Mouse (Mus musculus) bone marrow macrophage, adult 2 months (primary cell): Measurements from ENCODE around the gene Ap1m1.

Experiments used
- CTCF ChIP-seq: IDR thresholded peaks from 2 replicates; pipeline ENCODE4 v1.5.1; 2012; ENCODE audit warnings: low read depth, mild to moderate bottlenecking, low read length, moderate library complexity
- POLR2A ChIP-seq: IDR thresholded peaks from 2 replicates; pipeline ENCODE4 v1.6.1; 2012; ENCODE audit warnings: mild to moderate bottlenecking, low read depth, low read length, borderline replicate concordance

GRCm38 (mm10) chr8:72270606-72271005 is 30.8 kb downstream of the Ap1m1 start:
- TF ChIP-seq CTCF (no peak), POLR2A (no peak)
